Mouse (Mus musculus): Measurements from ENCODE around the gene Foxp4.

- TF ChIP-seq RCOR1 (conservative IDR thresholded peaks at IDR 0.05; ENCODE audit: low read depth, low read length) (no peak), CHD1 (IDR thresholded peaks at IDR 0.05; ENCODE audit: low read depth, low read length) (no peak), POLR2A (IDR thresholded peaks at IDR 0.05; ENCODE audit: low read depth, low read length) (peak; percentile 61), UBTF (IDR thresholded peaks at IDR 0.05; ENCODE audit: low read depth, low read length) (no peak), ELF1 (IDR thresholded peaks at IDR 0.05; ENCODE audit: low read depth, low read length) (no peak)
Observed at GRCm38 (mm10) chr17:47909091-47910001, 15.1 kb downstream of the Foxp4 start.
